Mouse (Mus musculus) erythroblast, embryonic 14.5 days (primary cell): ENCODE results near the gene Klra6.
"Not testable (repeated sequence)": the region's sequence is repeated elsewhere in the genome, so short reads cannot be mapped to it uniquely, and the experiment has no call there.

Experiments
- GATA1 ChIP-seq: IDR thresholded peaks from 2 replicates; pipeline ENCODE4 v1.6.1; 2012; ENCODE audit warnings: low read length, inconsistent platforms, mixed read lengths
- TAL1 ChIP-seq: IDR thresholded peaks from 3 replicates; pipeline ENCODE4 v1.6.1; 2012; ENCODE audit warnings: low read length, inconsistent platforms, mixed read lengths

DNA sequence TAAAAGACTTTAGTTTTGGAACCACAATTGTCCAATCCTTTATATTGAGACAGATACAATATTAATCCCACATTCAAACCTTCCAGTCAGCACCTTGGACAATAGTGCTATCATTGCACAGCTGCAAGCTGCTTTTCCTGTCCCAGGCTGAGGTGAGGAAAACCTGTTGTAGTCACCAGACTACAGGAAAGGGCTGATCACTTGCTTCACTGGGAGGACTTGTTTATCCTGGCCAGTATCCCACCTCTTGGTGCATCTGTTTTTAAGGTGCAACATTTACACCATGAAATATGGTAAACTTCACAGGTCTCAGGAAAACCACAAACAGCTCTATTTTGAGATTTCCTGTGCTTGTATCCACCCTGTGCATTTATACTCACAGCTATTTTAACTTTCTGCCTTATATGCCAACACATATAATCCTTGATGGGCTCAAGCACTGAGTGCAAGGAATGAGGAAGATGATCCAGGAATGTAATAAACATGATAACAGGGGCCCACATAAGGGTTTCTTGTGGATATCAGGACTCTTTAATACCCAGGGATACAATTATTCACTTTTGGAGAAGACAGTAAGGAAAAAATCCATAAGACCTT, 4.8 kb upstream of the Klra6 start:
- not testable (repeated sequence) for TF ChIP-seq GATA1, TAL1
